Comparison of ENCODE assay signal across 16 mouse cellular contexts in genomic region chr14:15897098-15897497, GRCm38 (mm10).
"Had no signal": no experiment of that assay in that cellular context is flagged by ENCODE, and none has a peak within 500 bp of the region (broad histone marks: within the 10 kb centered on the region; RNA-seq: fewer than 3 reads in every experiment).

No protein-coding gene starts in this region.

- H3K4me2 ChIP-seq: midbrain, embryonic 11.5 days; midbrain, embryonic 13.5 days; midbrain, embryonic 15.5 days; neural tube, embryonic 12.5 days; stomach, embryonic 15.5 days had no signal

- H3K27ac ChIP-seq: macrophage; midbrain, embryonic 13.5 days; midbrain, embryonic 15.5 days; neural tube, embryonic 12.5 days; stomach, embryonic 15.5 days; stomach, postnatal 0 days had no signal

- H3K9me3 ChIP-seq: megakaryocyte, embryonic 14.5 days; midbrain, embryonic 13.5 days; midbrain, embryonic 15.5 days; neural tube, embryonic 12.5 days; stomach, embryonic 15.5 days had no signal

- H3K9ac ChIP-seq: liver, postnatal 0 days; midbrain, embryonic 13.5 days; midbrain, embryonic 15.5 days; neural tube, embryonic 12.5 days; stomach, embryonic 15.5 days had no signal

- DNase-seq: liver, postnatal 0 days; lung, adult 2 months; lung, postnatal 14 days; lung, postnatal 36 days; right cerebral cortex, postnatal 14 days; thymus, adult 2 months; thymus, postnatal 25 days; thymus, postnatal 4 days had no signal

- H3K4me1 ChIP-seq: megakaryocyte, embryonic 14.5 days; midbrain, embryonic 13.5 days; midbrain, embryonic 15.5 days; neural tube, embryonic 12.5 days; stomach, embryonic 15.5 days had no signal

- ATAC-seq: liver, postnatal 0 days; midbrain, embryonic 13.5 days; midbrain, embryonic 15.5 days had no signal

- H3K27me3 ChIP-seq: megakaryocyte, embryonic 14.5 days; midbrain, embryonic 13.5 days; midbrain, embryonic 15.5 days; neural tube, embryonic 12.5 days; stomach, embryonic 15.5 days had no signal

- H3K36me3 ChIP-seq: midbrain, embryonic 13.5 days; midbrain, embryonic 15.5 days; neural tube, embryonic 12.5 days; stomach, embryonic 15.5 days had no signal

- H3K4me3 ChIP-seq: megakaryocyte, embryonic 14.5 days; midbrain, embryonic 13.5 days; midbrain, embryonic 15.5 days; neural tube, embryonic 12.5 days; stomach, embryonic 15.5 days had no signal
